Mouse (Mus musculus): ENCODE measurements at regions not wholly inside any gene's neighbourhood (a gene's known extent, or its start where the extent isn't known, plus 50 kb on each side); places are given as distances from the start of the nearest gene placed in this dataset.

DNA sequence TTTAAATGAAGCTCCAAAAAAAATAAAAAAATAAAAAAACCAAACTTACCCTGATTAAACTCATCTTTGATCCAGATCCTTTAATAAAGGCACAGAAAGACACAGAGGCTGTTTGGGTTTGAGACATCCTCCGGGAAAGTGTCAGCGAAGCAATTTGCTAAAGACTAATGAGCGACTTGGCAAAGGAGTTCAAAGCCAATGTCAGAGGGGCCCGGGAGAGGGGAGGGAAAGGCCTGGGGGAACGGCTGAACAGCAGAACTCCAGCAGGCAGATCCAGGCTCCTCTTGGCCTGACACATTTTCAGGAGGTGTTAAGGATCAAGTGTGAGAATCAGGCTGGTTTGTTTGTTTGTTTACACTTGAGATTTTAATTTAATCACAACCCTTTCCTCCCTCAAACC is 49.9 kb upstream of the Msx2 start:
- TF ChIP-seq CTCF (IDR thresholded peaks at IDR 0.05; ENCODE audit: control insufficient read depth, insufficient read depth, low read length) = no peak
- TF ChIP-seq POLR2A (IDR thresholded peaks at IDR 0.05; ENCODE audit: borderline replicate concordance, control insufficient read depth, low read depth, low read length) = no peak
- Histone ChIP-seq H3K27ac (ENCODE audit: control insufficient read depth, insufficient read depth, low read depth, low read length, poor library complexity) (no peak overlapping the region), H3K4me1 (ENCODE audit: control insufficient read depth, insufficient read depth, low read length) (no peaks in the 10 kb centered on the region), H3K4me3 (replicated peaks; ENCODE audit: control insufficient read depth, low read depth, low read length) (no peak overlapping the region)
- WGBS = 35% methylated on average over 5 of the region's 5 CpGs
